Mouse (Mus musculus) heart, embryonic 13.5 days (tissue): ENCODE measurements around the gene Agmo. TPM values are rescaled to one million over a fixed set of nuclear protein-coding genes. Genes with fewer than 3 reads are reported as not detected.

Experiments used
- ATAC-seq: fragments of 200-750 bp; cut with Nextera tagmentation; 2 replicates; pipeline ENCODE4 v1.8.0; 2017; ENCODE audit warnings: moderate TSS enrichment; ENCODE audit not compliant: insufficient number of reproducible peaks, low FRiP score, low TSS enrichment; ENCODE audit errors: extremely low read depth
- H3K27ac ChIP-seq: fragments of 300-500 bp; sonication (generic); replicated peaks from 2 replicates; pipeline ENCODE4 v1.5.1; 2015; ENCODE audit warnings: moderate library complexity, mild to moderate bottlenecking, inconsistent platforms
- H3K27me3 ChIP-seq: fragments of 300-500 bp; sonication (generic); replicated peaks from 2 replicates; pipeline ENCODE4 v1.6.1; 2015; ENCODE audit warnings: mild to moderate bottlenecking, inconsistent platforms
- H3K36me3 ChIP-seq: fragments of 300-500 bp; sonication (generic); 2 replicates; pipeline ENCODE4 v1.6.1; 2015; ENCODE audit warnings: mild to moderate bottlenecking, inconsistent platforms
- H3K4me1 ChIP-seq: fragments of 300-500 bp; sonication (generic); 2 replicates; pipeline ENCODE4 v1.6.1; 2015; ENCODE audit warnings: inconsistent platforms
- H3K4me2 ChIP-seq: fragments of 300-500 bp; sonication (generic); 2 replicates; pipeline ENCODE4 v1.6.1; 2015; ENCODE audit warnings: inconsistent platforms, mild to moderate bottlenecking, moderate library complexity
- H3K4me3 ChIP-seq: fragments of 300-500 bp; sonication (generic); 2 replicates; pipeline ENCODE4 v1.5.1; 2015; ENCODE audit warnings: moderate library complexity, mild to moderate bottlenecking, inconsistent platforms
- H3K9ac ChIP-seq: fragments of 300-500 bp; sonication (generic); 2 replicates; pipeline ENCODE4 v1.6.1; 2015; ENCODE audit warnings: inconsistent platforms, mild to moderate bottlenecking, moderate library complexity
- H3K9me3 ChIP-seq: fragments of 300-500 bp; sonication (generic); 2 replicates; pipeline ENCODE4 v1.6.1; 2016; ENCODE audit warnings: inconsistent platforms
- WGBS: fragments of 180-500 bp; shearing (Covaris S2); methylation state at CpG from one replicate; pipeline ENCODE4 v1.1.7; 2015; ENCODE audit warnings: mixed read lengths; 5-methylcytosine and 5-hydroxymethylcytosine counted together
- polyA plus RNA-seq: library from polyadenylated mRNA; unstranded; fragments of >200 nt; fragmentation: Nextera tagmentation; extraction: Ambion mirVana; gene quantifications from 2 replicates; pipeline ENCODE4 v1.2.1, GENCODE M21; 2015

The Agmo gene
- polyA plus RNA-seq, 1 experiment from 2014 or later = 0.47 TPM

DNA sequence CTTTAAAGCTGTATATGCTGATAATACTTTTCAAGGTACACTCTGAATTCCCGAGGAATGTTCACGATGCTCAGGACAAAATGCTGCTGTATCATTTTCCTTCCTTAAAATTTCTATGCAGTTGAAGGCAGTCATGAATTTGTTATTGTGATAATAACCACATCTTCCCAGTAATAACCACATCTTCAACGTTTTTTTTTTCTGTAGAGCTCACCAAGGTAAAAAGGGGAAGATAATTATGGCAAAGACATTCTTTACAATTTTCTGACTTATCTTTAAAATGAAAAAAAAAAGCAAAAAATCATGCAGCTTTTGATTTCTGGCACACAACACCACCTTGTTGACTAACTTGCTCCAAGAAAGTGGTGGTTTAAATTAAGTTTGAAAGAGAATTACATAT is 283.2 kb downstream of the Agmo start:
- Histone ChIP-seq H3K27ac (no peak overlapping the region), H3K27me3 (no peaks in the 10 kb centered on the region), H3K4me1 (no peaks in the 10 kb centered on the region), H3K9ac (no peak overlapping the region), H3K4me3 (no peak overlapping the region), H3K36me3 (no peaks in the 10 kb centered on the region), H3K9me3 (peaks cover 13% of the 10 kb centered on the region), H3K4me2 (no peak overlapping the region)
- WGBS = 74% methylated on average over 3 of the region's 3 CpGs
- ATAC-seq = no peak

DNA sequence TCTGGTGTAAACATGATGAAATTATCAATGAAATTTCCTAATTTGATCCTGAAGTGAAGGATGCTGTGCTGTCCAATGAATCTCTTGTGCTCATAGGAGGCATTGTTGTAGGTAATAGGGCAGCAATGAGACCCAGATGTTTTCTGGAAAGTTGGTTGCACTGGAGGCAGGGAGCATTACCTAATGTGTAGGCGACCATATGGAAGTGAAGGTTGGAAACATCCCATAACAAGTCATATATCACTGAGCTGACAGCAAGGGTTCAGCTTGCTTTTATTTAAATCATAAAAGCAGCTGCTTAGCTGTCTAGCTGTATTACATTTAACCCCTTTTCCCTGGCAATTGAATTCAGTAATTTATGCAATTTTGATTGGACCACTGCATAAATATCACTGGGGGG is 299.6 kb downstream of the Agmo start:
- no peaks in the 10 kb centered on the region for H3K36me3 ChIP-seq
- WGBS = 60% methylated on average over 1 of the region's 1 CpGs
- no peak overlapping the region for H3K4me2 ChIP-seq

DNA sequence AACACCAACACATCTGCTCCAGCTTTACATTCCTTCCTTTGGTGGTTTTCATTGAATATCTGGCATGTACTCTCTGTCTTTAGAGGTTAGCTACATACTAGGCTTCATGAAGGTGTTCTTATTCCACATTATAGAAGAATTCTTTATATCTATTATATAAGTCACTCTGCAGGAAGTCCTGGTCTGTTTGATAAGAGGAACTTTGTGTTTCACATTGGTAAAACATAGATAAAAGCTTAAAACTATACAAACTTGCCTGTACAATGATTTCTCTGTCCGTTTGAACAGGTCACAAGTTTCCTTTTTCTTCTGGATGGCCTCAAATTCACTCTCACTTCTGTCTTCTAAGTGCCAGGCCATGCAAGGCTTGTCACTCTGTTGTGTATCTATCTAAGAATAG is 316.8 kb downstream of the Agmo start:
- Histone ChIP-seq H3K36me3 (no peaks in the 10 kb centered on the region), H3K27me3 (no peaks in the 10 kb centered on the region), H3K27ac (no peak overlapping the region), H3K4me1 (no peaks in the 10 kb centered on the region), H3K4me2 (no peak overlapping the region), H3K4me3 (no peak overlapping the region), H3K9ac (no peak overlapping the region), H3K9me3 (no peaks in the 10 kb centered on the region)
- ATAC-seq = no peak
- 41% methylated on average over 1 of the region's 1 CpGs for WGBS

More for the DNA sequence above, 299.6 kb downstream of the Agmo start:
- no peaks in the 10 kb centered on the region for H3K4me1 ChIP-seq
- no peak overlapping the region for H3K27ac ChIP-seq
- no peaks in the 10 kb centered on the region for H3K9me3 ChIP-seq
- no peak overlapping the region for H3K9ac ChIP-seq
- ATAC-seq = no peak
- no peaks in the 10 kb centered on the region for H3K27me3 ChIP-seq
- no peak overlapping the region for H3K4me3 ChIP-seq

DNA sequence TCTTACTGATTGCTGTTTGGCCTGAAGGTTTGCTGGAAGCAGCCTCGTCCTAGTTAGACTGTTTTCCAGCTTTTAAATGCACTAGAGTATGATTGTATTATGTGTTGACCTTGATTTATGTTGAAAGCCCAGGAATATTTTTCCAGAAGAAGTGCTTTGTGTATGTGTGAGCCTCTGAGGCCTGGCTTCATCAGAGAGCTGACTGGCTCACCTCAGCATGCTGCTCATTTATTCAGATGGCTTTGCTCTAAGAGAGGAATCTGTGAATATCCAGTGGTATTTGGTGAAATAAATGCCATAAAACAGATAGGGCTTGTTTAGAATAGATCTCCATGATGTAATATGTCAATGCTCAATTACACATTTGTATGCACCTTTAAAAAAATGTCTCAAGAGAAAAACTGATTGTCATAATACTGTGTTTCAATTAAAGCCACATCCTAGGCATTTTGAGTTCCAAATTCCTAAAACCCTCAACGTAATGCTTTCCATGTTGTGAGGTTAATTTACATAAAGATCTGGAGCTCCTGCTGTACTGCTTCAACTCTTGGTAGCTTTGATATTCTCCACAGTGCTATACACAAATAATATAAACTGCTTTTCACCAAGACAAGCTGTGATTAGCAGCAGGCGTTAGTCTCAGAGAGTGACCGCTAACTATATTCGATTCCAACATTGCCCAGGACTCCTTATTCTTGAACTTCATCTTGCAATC is 324.6 kb downstream of the Agmo start:
- no peak for ATAC-seq
- Histone ChIP-seq H3K4me3 (no peak overlapping the region), H3K4me2 (no peak overlapping the region), H3K27me3 (no peaks in the 10 kb centered on the region), H3K9ac (no peak overlapping the region), H3K9me3 (no peaks in the 10 kb centered on the region), H3K36me3 (no peaks in the 10 kb centered on the region), H3K4me1 (no peaks in the 10 kb centered on the region), H3K27ac (no peak overlapping the region)
- 78% methylated on average over 5 of the region's 5 CpGs for WGBS

DNA sequence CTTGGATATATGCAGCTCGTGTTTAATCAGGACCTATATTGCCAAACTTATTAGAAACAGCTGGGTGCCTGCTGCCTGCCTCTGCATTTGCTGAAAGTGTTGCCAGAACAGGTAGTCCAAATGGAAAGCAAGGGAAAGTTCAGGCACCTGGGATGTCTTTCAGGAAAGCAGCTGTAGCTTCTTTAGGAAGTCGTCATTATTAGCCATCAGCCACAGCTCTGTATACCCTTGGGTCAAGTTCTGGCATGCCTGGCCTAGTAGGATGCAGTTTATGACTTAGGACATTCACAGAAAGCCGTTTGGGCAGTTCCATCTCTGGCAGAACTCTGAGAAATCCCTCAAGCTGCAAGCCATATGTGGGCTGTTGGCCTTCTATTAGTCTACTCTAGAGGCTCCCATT is 330.5 kb downstream of the Agmo start:
- no peak overlapping the region for H3K4me3 ChIP-seq
- no peaks in the 10 kb centered on the region for H3K36me3 ChIP-seq
- H3K27me3 ChIP-seq = no peaks in the 10 kb centered on the region
- H3K27ac ChIP-seq = no peak overlapping the region
- no peaks in the 10 kb centered on the region for H3K9me3 ChIP-seq
- H3K4me2 ChIP-seq = no peak overlapping the region
- no peaks in the 10 kb centered on the region for H3K4me1 ChIP-seq
- no peak for ATAC-seq
- 63% methylated on average over 3 of the region's 3 CpGs for WGBS
- no peak overlapping the region for H3K9ac ChIP-seq

DNA sequence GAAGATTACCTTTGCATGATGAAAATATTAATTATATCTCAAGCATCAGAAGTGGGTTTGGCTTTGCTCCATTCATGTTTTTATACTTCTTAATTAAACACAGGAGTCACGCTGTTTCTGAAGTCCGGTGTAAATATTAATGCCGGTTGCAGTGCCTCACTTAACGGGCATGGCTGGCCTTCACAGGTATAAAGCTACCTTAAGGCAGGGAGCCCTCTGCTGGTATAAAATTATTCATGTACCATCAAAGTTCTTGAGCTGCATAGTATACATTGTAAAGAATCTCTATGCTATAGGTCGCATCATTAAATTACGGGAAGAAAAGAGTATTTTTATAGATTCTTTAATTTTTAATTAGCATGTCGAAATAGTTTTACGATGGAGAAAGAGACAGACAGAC is 341.3 kb downstream of the Agmo start:
- Histone ChIP-seq H3K27me3 (no peaks in the 10 kb centered on the region), H3K27ac (no peak overlapping the region), H3K4me3 (no peak overlapping the region), H3K36me3 (no peaks in the 10 kb centered on the region), H3K4me1 (no peaks in the 10 kb centered on the region), H3K4me2 (no peak overlapping the region), H3K9ac (no peak overlapping the region), H3K9me3 (no peaks in the 10 kb centered on the region)
- 70% methylated on average over 8 of the region's 8 CpGs for WGBS
- ATAC-seq = no peak

DNA sequence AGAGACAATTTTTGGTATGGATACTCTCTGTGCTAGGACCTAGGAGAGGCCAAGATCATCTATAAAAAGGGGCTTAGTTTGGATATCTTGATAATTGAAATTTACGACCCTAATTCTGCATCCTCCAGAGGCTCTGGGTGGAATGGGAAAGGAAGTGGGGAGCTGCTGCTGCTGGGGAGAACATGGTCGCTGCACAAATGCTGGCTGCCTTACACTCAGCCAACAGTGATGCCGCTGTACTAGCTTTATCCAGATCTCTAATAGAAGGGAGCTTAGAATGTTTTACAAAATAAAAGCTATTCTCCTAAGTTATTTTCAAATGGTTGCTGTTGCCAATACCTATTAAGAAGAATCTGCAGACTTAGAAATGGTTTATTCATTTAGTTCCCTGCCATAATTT is 351.4 kb downstream of the Agmo start:
- no peak for ATAC-seq
- Histone ChIP-seq H3K4me2 (no peak overlapping the region), H3K9me3 (no peaks in the 10 kb centered on the region), H3K4me3 (no peak overlapping the region), H3K4me1 (no peaks in the 10 kb centered on the region), H3K27me3 (no peaks in the 10 kb centered on the region), H3K9ac (no peak overlapping the region), H3K27ac (no peak overlapping the region), H3K36me3 (no peaks in the 10 kb centered on the region)
- WGBS = 69% methylated on average over 3 of the region's 3 CpGs

DNA sequence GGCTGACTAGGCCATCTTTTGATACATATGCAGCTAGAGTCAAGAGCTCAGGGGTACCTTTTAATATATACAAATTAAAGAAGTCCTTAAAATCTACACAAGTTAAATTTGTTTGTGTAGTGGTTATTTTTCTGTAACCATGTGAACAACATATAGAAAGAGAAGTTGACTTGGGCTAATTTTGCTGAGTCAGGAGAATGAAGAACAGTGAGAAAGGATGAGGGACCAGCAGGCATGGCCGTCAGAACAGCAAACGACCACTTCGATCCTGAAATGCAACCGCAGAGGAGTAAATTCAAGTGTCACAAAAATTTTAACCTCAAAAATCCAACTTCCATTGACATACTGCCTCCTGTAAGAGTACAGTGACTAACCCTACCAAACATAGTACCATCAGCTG is 371.4 kb downstream of the Agmo start:
- no peaks in the 10 kb centered on the region for H3K9me3 ChIP-seq
- 74% methylated on average over 4 of the region's 4 CpGs for WGBS
- no peak overlapping the region for H3K27ac ChIP-seq
- H3K27me3 ChIP-seq = no peaks in the 10 kb centered on the region
- no peak for ATAC-seq
- no peaks in the 10 kb centered on the region for H3K36me3 ChIP-seq
- H3K4me2 ChIP-seq = no peak overlapping the region
- no peak overlapping the region for H3K4me3 ChIP-seq
- H3K9ac ChIP-seq = no peak overlapping the region
- H3K4me1 ChIP-seq = no peaks in the 10 kb centered on the region

DNA sequence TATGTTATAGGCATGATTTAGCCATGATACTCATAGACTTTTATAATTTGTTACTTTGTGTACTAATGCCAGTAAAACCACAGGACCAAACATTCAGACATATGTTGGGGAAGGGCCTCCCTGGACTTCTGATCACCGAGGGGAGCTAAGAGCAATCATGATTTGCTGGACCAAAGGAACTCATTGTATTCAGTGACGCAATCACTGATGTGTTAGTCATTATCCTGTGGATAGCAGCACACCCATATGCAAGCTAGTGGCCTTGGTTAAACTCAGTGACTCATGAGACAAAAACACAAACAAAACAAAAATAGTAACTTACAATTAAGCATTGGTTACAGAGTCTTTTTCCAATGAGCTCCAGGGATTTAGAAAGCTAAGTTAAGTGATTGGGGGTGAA is 373.3 kb downstream of the Agmo start:
- no peak overlapping the region for H3K27ac ChIP-seq
- H3K9me3 ChIP-seq = no peaks in the 10 kb centered on the region
- H3K4me3 ChIP-seq = no peak overlapping the region
- H3K36me3 ChIP-seq = no peaks in the 10 kb centered on the region
- ATAC-seq = no peak
- H3K27me3 ChIP-seq = no peaks in the 10 kb centered on the region
- 62% methylated on average over 2 of the region's 2 CpGs for WGBS
- no peaks in the 10 kb centered on the region for H3K4me1 ChIP-seq
- no peak overlapping the region for H3K9ac ChIP-seq
- no peak overlapping the region for H3K4me2 ChIP-seq

DNA sequence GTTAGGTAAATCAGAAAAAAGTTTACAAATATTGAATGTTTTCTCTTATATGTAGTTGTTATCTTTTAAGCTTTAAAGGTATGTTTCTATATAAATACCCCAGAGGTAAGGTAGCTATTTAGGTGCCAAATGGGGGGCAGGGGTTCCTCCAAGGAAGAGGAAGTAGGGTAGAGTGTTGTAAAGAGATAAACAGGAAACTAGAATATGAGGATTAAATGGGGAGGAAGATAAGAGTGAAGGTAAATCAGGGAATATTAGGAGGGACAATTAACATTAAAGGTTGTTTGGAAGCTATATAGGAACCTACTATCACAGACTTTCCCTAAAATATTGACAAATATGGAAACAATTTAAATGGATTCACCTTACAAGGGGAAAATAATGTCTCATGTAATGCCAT is 382.6 kb downstream of the Agmo start:
- no peak overlapping the region for H3K27ac ChIP-seq
- no peaks in the 10 kb centered on the region for H3K9me3 ChIP-seq
- no peak overlapping the region for H3K9ac ChIP-seq
- ATAC-seq = no peak
- H3K4me1 ChIP-seq = no peaks in the 10 kb centered on the region
- no peaks in the 10 kb centered on the region for H3K27me3 ChIP-seq
- H3K36me3 ChIP-seq = no peaks in the 10 kb centered on the region
- H3K4me3 ChIP-seq = no peak overlapping the region
- no peak overlapping the region for H3K4me2 ChIP-seq
